Mouse (Mus musculus) intestine, embryonic 14.5 days (tissue): ENCODE results near the gene Srpk1. TPM values are rescaled to one million over a fixed set of nuclear protein-coding genes. Genes with fewer than 3 reads are reported as not detected.

Source experiments
- ATAC-seq: fragments of 200-750 bp; cut with Nextera tagmentation; replicated peaks from 2 replicates; pipeline ENCODE4 v1.8.0; 2017; ENCODE audit warnings: low read depth, moderate number of reproducible peaks, moderate TSS enrichment, moderate library complexity; ENCODE audit not compliant: low FRiP score, low TSS enrichment
- DNase-seq: peaks from one replicate; pipeline ENCODE4 v3.0.0-alpha.2; 2018; ENCODE audit warnings: low spot score
- H3K27ac ChIP-seq: fragments of 300-500 bp; sonication (generic); 2 replicates; pipeline ENCODE4 v1.5.1; 2014; ENCODE audit warnings: low read depth, mild to moderate bottlenecking, control low read depth
- H3K27me3 ChIP-seq: fragments of 300-500 bp; sonication (generic); replicated peaks from 2 replicates; pipeline ENCODE4 v1.6.1; 2014; ENCODE audit warnings: low read length, control low read depth; ENCODE audit not compliant: control insufficient read depth, insufficient read depth
- H3K36me3 ChIP-seq: fragments of 300-500 bp; sonication (generic); 2 replicates; pipeline ENCODE4 v1.6.1; 2014; ENCODE audit warnings: low read length, control low read depth; ENCODE audit not compliant: control insufficient read depth, insufficient read depth
- H3K4me1 ChIP-seq: fragments of 300-500 bp; sonication (generic); replicated peaks from 2 replicates; pipeline ENCODE4 v1.6.1; 2014; ENCODE audit warnings: low read length, control low read depth, mixed read lengths; ENCODE audit not compliant: control insufficient read depth, insufficient read depth
- H3K4me2 ChIP-seq: fragments of 300-500 bp; sonication (generic); 2 replicates; pipeline ENCODE4 v1.6.1; 2014; ENCODE audit warnings: low read length
- H3K4me3 ChIP-seq: fragments of 300-500 bp; sonication (generic); 2 replicates; pipeline ENCODE4 v1.5.1; 2014; ENCODE audit warnings: low read depth, low read length, control low read depth, mixed read lengths
- H3K9ac ChIP-seq: fragments of 300-500 bp; sonication (generic); 2 replicates; pipeline ENCODE4 v1.6.1; 2014; ENCODE audit warnings: mild to moderate bottlenecking, low read length
- H3K9me3 ChIP-seq: fragments of 300-500 bp; sonication (generic); 2 replicates; pipeline ENCODE4 v1.6.1; 2016; ENCODE audit warnings: low read length, control low read depth; ENCODE audit not compliant: control insufficient read depth
- WGBS: fragments of 180-500 bp; shearing (Covaris S2); extraction: QIAGEN DNeasy Blood & Tissue Kit; methylation state at CpG from one replicate; pipeline ENCODE4 v1.1.7; 2014; 5-methylcytosine and 5-hydroxymethylcytosine counted together
- polyA plus RNA-seq: library from polyadenylated mRNA; unstranded; fragments of >200 nt; fragmentation: Nextera tagmentation; extraction: Ambion mirVana; gene quantifications from 2 replicates; pipeline ENCODE4 v1.2.1, GENCODE M21; 2014

Srpk1 gene
- polyA plus RNA-seq, 1 experiment from 2014 or later, result 126 TPM

GRCm38 (mm10) chr17:28572941-28573340 is 49.6 kb downstream of the Srpk1 start:
- Histone ChIP-seq H3K36me3 (no peaks in the 10 kb centered on the region), H3K4me3 (no peak overlapping the region), H3K4me1 (0 out of 2 replicates have a peak, but pooled peaks cover 3% of the 10 kb centered on the region), H3K4me2 (no peak overlapping the region), H3K27me3 (no peaks in the 10 kb centered on the region), H3K9ac (no peak overlapping the region), H3K27ac (no peak overlapping the region), H3K9me3 (no peaks in the 10 kb centered on the region)
- ATAC-seq, result no peak
- DNase-seq, result no peak
- WGBS, result 83% methylated on average over 6 of the region's 6 CpGs

GRCm38 (mm10) chr17:28572521-28572920 is 50.0 kb downstream of the Srpk1 start:
- 74% methylated on average over 7 of the region's 7 CpGs for WGBS
- H3K27ac ChIP-seq, result no peak overlapping the region
- ATAC-seq, result no peak

GRCm38 (mm10) chr17:28571868-28572267 is 50.6 kb downstream of the Srpk1 start:
- Histone ChIP-seq H3K27ac (no peak overlapping the region), H3K4me2 (no peak overlapping the region), H3K36me3 (no peaks in the 10 kb centered on the region), H3K4me3 (no peak overlapping the region), H3K9ac (no peak overlapping the region), H3K4me1 (0 out of 2 replicates have a peak, but pooled peaks cover 3% of the 10 kb centered on the region), H3K9me3 (no peaks in the 10 kb centered on the region), H3K27me3 (no peaks in the 10 kb centered on the region)
- 83% methylated on average over 3 of the region's 3 CpGs for WGBS
- DNase-seq (no peak), ATAC-seq (no peak)

More at GRCm38 (mm10) chr17:28572521-28572920, 50.0 kb downstream of the Srpk1 start:
- Histone ChIP-seq H3K4me1 (0 out of 2 replicates have a peak, but pooled peaks cover 3% of the 10 kb centered on the region), H3K27me3 (no peaks in the 10 kb centered on the region), H3K9me3 (no peaks in the 10 kb centered on the region), H3K9ac (no peak overlapping the region), H3K4me3 (no peak overlapping the region), H3K36me3 (no peaks in the 10 kb centered on the region), H3K4me2 (no peak overlapping the region)
- DNase-seq, result no peak

DNA sequence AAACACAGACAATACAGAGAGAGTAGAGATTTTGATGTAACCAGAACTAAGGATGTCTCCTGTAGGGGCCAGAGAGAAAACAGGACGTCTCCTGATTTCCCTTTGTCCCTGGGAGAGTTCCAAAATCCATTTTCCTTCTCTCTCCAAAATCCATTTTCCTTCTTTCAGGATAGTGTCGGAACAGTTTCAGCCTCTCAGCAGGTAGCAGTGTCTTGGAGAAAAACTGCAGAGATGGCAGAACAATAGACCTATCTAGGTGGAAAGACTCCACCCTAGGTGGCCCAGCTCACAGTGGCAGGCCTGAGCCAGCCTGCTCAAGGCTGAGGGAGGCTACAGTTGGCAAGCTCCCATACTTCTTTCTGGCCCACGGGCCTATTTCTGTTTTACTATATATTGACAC is 55.0 kb downstream of the Srpk1 start:
- Histone ChIP-seq H3K9ac (no peak overlapping the region), H3K4me2 (no peak overlapping the region), H3K4me1 (no peaks in the 10 kb centered on the region), H3K4me3 (no peak overlapping the region), H3K27ac (no peak overlapping the region), H3K36me3 (no peaks in the 10 kb centered on the region), H3K9me3 (no peaks in the 10 kb centered on the region), H3K27me3 (no peaks in the 10 kb centered on the region)
- ATAC-seq (no peak), DNase-seq (no peak)
- WGBS, result 50% methylated on average over 3 of the region's 3 CpGs

GRCm38 (mm10) chr17:28565181-28565580 is 57.3 kb downstream of the Srpk1 start:
- no peak for ATAC-seq
- no peak for DNase-seq
- H3K9me3 ChIP-seq, result no peaks in the 10 kb centered on the region
- H3K9ac ChIP-seq, result no peak overlapping the region
- no peak overlapping the region for H3K4me3 ChIP-seq
- H3K27me3 ChIP-seq, result no peaks in the 10 kb centered on the region
- H3K36me3 ChIP-seq, result no peaks in the 10 kb centered on the region
- H3K4me2 ChIP-seq, result no peak overlapping the region
- H3K27ac ChIP-seq, result no peak overlapping the region
- H3K4me1 ChIP-seq, result no peaks in the 10 kb centered on the region

DNA sequence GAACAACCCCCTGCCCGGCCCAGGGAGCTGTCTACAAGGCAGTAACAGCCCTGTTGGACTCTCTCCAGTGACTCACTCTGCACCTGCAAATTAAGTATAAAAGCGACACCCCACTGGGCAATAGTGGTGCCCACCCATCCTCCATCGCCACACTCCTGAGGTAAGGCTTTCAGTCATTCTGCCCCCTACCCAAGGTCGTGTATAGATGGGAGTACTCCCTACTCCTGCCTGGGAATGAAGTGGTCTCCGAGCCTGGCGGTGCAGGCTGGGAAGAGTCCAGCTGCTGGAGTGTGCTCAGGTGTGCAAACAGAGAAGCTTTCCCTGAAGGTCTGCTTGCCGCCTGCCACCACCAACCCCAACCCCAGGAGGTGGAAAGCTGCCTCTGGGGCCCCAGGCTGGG is 60.9 kb downstream of the Srpk1 start:
- H3K27me3 ChIP-seq, result no peaks in the 10 kb centered on the region
- peaks cover under 1% of the 10 kb centered on the region; the same call in 1 of the 2 replicates for H3K4me1 ChIP-seq
- H3K36me3 ChIP-seq, result no peaks in the 10 kb centered on the region
- no peak overlapping the region for H3K4me2 ChIP-seq
- no peaks in the 10 kb centered on the region for H3K9me3 ChIP-seq
- H3K4me3 ChIP-seq, result no peak overlapping the region
- DNase-seq (no peak), ATAC-seq (no peak)
- 58% methylated on average over 7 of the region's 7 CpGs for WGBS
- H3K27ac ChIP-seq, result no peak overlapping the region
- H3K9ac ChIP-seq, result no peak overlapping the region

DNA sequence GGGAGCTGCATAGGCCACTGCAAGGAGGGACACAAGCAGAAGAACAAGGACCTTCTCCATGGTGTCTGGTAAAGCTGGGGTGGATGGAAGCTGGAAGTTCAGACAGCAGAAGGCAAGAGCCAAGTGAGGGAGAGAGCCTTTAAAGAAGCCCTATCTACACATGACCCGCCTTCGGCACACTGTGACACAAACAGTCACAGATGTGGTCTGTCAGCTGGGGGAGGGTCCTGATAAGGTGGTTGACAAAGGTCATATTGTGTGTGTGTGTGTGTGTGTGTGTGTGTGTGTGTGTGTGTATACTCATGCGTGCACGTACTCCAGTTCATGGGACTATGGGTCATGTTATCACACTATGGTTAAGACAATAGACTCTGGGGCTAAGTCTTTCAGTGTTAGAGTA is 61.9 kb downstream of the Srpk1 start, which contains the start of gene Clps:
Gene Clps, minus strand, starts transcription at position 169 of the 400 bp plus-strand sequence.
- Histone ChIP-seq H3K4me2 (no peak within 1 kb of the TSS), H3K36me3 (no peaks in the 10 kb centered on the region), H3K27ac (no peak within 1 kb of the TSS), H3K9me3 (no peaks in the 10 kb centered on the region), H3K27me3 (no peaks in the 10 kb centered on the region), H3K4me3 (no peak within 1 kb of the TSS), H3K9ac (no peak within 1 kb of the TSS), H3K4me1 (peaks cover 6% of the 10 kb centered on the region; the same call in 1 of the 2 replicates)
- DNase-seq (no peak), ATAC-seq (no peak)
- WGBS, result 78% methylated on average over 4 of the region's 4 CpGs

DNA sequence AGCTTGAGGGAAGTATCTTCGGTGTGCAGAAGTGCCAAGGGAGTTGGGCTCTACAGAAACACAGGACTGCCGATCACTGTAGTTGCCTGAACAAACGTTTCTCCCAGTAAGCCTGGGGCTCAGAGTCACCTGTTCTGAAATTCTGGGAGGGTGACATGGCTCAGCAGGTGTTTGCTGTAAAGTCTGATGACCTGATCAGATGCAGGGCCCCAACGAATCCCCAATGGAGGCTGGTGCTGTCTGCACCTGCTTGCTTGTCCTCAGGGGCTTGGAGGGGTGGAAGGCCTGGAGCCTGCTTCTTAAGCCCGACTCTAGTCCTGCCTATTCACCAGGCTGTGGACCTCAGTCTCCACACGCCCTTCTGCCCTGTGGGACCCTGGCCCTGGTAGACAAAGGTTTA is 64.7 kb downstream of the Srpk1 start:
- ATAC-seq (no peak), DNase-seq (no peak)

GRCm38 (mm10) chr17:28556635-28557396 is 65.7 kb downstream of the Srpk1 start:
- H3K27ac ChIP-seq, result no peak overlapping the region
- DNase-seq (no peak), ATAC-seq (0 out of 2 replicates have a peak, but pooled peaks have one; percentile 57)
- no peak overlapping the region for H3K4me2 ChIP-seq
- WGBS, result 40% methylated on average over 6 of the region's 6 CpGs
- no peaks in the 10 kb centered on the region for H3K9me3 ChIP-seq
- no peak overlapping the region for H3K9ac ChIP-seq
- H3K4me3 ChIP-seq, result no peak overlapping the region
- H3K27me3 ChIP-seq, result no peaks in the 10 kb centered on the region
- H3K4me1 ChIP-seq, result peaks cover 6% of the 10 kb centered on the region; the same call in 1 of the 2 replicates
- no peaks in the 10 kb centered on the region for H3K36me3 ChIP-seq

More for the DNA sequence above, 64.7 kb downstream of the Srpk1 start:
- H3K4me3 ChIP-seq, result no peak overlapping the region
- H3K36me3 ChIP-seq, result no peaks in the 10 kb centered on the region
- no peak overlapping the region for H3K9ac ChIP-seq
- 77% methylated on average over 6 of the region's 6 CpGs for WGBS
- no peak overlapping the region for H3K27ac ChIP-seq
- H3K27me3 ChIP-seq, result no peaks in the 10 kb centered on the region
- H3K9me3 ChIP-seq, result no peaks in the 10 kb centered on the region
- H3K4me1 ChIP-seq, result peaks cover 6% of the 10 kb centered on the region; the same call in 1 of the 2 replicates
- H3K4me2 ChIP-seq, result no peak overlapping the region
